Mouse (Mus musculus): ENCODE measurements at regions not wholly inside any gene's neighbourhood (a gene's known extent, or its start where the extent isn't known, plus 50 kb on each side); places are given as distances from the start of the nearest gene placed in this dataset.

GRCm38 (mm10) chr16:61546043-61546442 lies 940.7 kb upstream of the Epha6 start:
- DNase-seq (ENCODE audit: low spot score in 2 of 2): peak; percentile 2 to 14

DNA sequence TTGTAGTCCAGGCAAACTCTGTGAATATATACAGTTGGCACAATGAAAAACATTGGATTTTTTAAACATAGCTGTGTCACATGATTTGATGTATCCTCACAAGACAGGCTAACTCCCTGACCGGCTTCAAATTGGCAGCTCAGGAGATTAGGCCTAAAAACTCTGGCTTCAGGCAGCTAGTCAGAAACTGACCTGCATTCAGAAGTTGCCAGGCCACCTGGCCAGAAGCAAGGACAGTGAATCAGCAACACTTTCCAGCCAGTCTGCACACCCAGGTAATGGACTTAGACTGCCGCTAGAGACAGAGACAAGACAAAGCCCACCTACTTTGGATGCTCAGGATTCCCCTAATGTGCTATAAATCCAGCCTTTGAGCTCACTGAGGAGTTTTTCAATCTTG lies 929.4 kb upstream of the Epha6 start:
- DNase-seq (ENCODE audit: low spot score in 2 of 2): no peak
